Comparison of ENCODE assay signal across 14 mouse cellular contexts in genomic region chr12:116169666-116170065, GRCm38 (mm10).
DNase-seq lines count a peak whose midpoint lies in the region; ATAC-seq and TF ChIP-seq lines count a peak whose summit lies in the region.
"Had no signal": no experiment of that assay in that cellular context is flagged by ENCODE, and none has a peak within 500 bp of the region (broad histone marks: within the 10 kb centered on the region; RNA-seq: fewer than 3 reads in every experiment).

No protein-coding gene starts in this region.

- intact Hi-C loops in gastrocnemius, adult 2 months (cut with DNase I), result no loop called here
- intact Hi-C loops in gastrocnemius, postnatal 36 days (cut with DNase I), result no loop called here

- 0 out of 2 replicates have a peak, but pooled peaks have one; percentile 28 for ATAC-seq in megakaryocyte, adult 5-6 weeks (ENCODE audit: poor library complexity, severe bottlenecking)
- ATAC-seq in erythroid progenitor cell, adult 5-6 weeks (replicated peaks; ENCODE audit: low FRiP score, poor library complexity, severe bottlenecking), result no peak
- ATAC-seq: Patski had no signal

- DNase-seq in gastrocnemius, adult 2 months, result peak; percentile 40
- DNase-seq in gastrocnemius, postnatal 36 days, result no peak
- DNase-seq in liver, adult 2 months (ENCODE audit: extremely low read depth, low read depth, low spot score), result peak; percentile 43
- DNase-seq in liver, result no peak
- peak; percentile 73 for DNase-seq in brain, adult 2 months (ENCODE audit: low read depth, low spot score)
- DNase-seq in thymus, postnatal 4 days, result no peak
- DNase-seq: embryo, embryonic 11 days; kidney, postnatal 36 days; right cerebral cortex, postnatal 4 days had no signal

- no peak for TF ChIP-seq POLR2A in liver, adult 2 months (IDR thresholded peaks at IDR 0.05; ENCODE audit: extremely low read depth, insufficient read depth, low read length)

- H3K9ac ChIP-seq in liver, adult 2 months (ENCODE audit: low read depth, low read length), result no peak overlapping the region
- H3K9ac ChIP-seq: limb, embryonic 13.5 days had no signal

- 28% methylated on average over 5 of the region's 5 CpGs for WGBS in liver, adult 2 months

- H3K36me3 ChIP-seq in liver, adult 2 months (ENCODE audit: control insufficient read depth, insufficient read depth, low read length), result no peaks in the 10 kb centered on the region
- H3K36me3 ChIP-seq: limb, embryonic 13.5 days had no signal

- H3K27me3 ChIP-seq in liver, adult 2 months (ENCODE audit: control insufficient read depth, insufficient read depth, low read length), result no peaks in the 10 kb centered on the region
- H3K27me3 ChIP-seq: limb, embryonic 13.5 days; Patski had no signal

- peak overlapping the region; percentile 68 for H3K27ac ChIP-seq in gastrocnemius, adult 2 months
- H3K27ac ChIP-seq in liver, adult 2 months (replicated peaks; ENCODE audit: insufficient read depth, low read depth, low read length), result no peak overlapping the region
- H3K27ac ChIP-seq: limb, embryonic 13.5 days; macrophage had no signal

- H3K79me2 ChIP-seq in liver, adult 2 months (ENCODE audit: control insufficient read depth, insufficient read depth, low read length), result no peaks in the 10 kb centered on the region

- H3K4me1 ChIP-seq in liver, adult 2 months (ENCODE audit: control insufficient read depth, insufficient read depth, low read length), result no peaks in the 10 kb centered on the region
- H3K4me1 ChIP-seq: limb, embryonic 13.5 days had no signal

- H3K4me3 ChIP-seq in gastrocnemius, adult 2 months, result peak overlapping the region; percentile 22
- no peak overlapping the region for H3K4me3 ChIP-seq in liver, adult 2 months (ENCODE audit: insufficient read depth, low read depth, low read length)
- H3K4me3 ChIP-seq: limb, embryonic 13.5 days had no signal

- no peak for TF ChIP-seq CTCF in gastrocnemius, adult 2 months (IDR thresholded peaks at IDR 0.05)
- no peak for TF ChIP-seq CTCF in liver, adult 2 months (IDR thresholded peaks at IDR 0.05; ENCODE audit: low read depth, low read length)

Comparison
In these comparisons a context has a peak if more than half of its experiments do, and no peak if none do; other contexts are left out.
1. DNase-seq: peak in gastrocnemius, adult 2 months (single experiment), liver, adult 2 months (single experiment) and brain, adult 2 months (single experiment); none in gastrocnemius, postnatal 36 days (0 of 2), liver (single experiment) and thymus, postnatal 4 days (single experiment).